Mouse (Mus musculus): ENCODE data around the gene 4933415A04Rik.

GRCm38 (mm10) chr11:43636761-43637160 is 49.9 kb downstream of the 4933415A04Rik start:
- no peak for TF ChIP-seq USF1 (IDR thresholded peaks at IDR 0.05; ENCODE audit: low read depth)
- no peak for TF ChIP-seq POLR2A (IDR thresholded peaks at IDR 0.05; ENCODE audit: insufficient read length, low read depth)
- no peak for TF ChIP-seq MYOG (IDR thresholded peaks at IDR 0.05; ENCODE audit: control insufficient read depth in 1 of 3, insufficient read depth in 1 of 3, insufficient read length in 2 of 3, low read depth in 2 of 3)
- no peak for TF ChIP-seq TCF3 (IDR thresholded peaks at IDR 0.05; ENCODE audit: insufficient read length, low read depth)
- TF ChIP-seq TCF12 (IDR thresholded peaks at IDR 0.05; ENCODE audit: insufficient read depth, poor library complexity, severe bottlenecking), result no peak
- TF ChIP-seq MYOD1 (IDR thresholded peaks at IDR 0.05; ENCODE audit: control insufficient read depth in 1 of 3, insufficient read length in 2 of 3, low read depth in 2 of 3), result no peak
